Mouse (Mus musculus) cerebellum, adult 2 months (tissue): ENCODE results near the gene Olfr750. TPM values are rescaled to one million over a fixed set of nuclear protein-coding genes. Genes with fewer than 3 reads are reported as not detected.

ENCODE experiments used
- DNase-seq, 2 experiments: peaks; one replicate each; pipeline ENCODE4 v3.0.0; 2021
- H3K27ac ChIP-seq: fragments of 200-500 bp; 2 replicates; pipeline ENCODE4 v1.5.1; 2012; ENCODE audit warnings: low read length, control low read depth, inconsistent platforms; ENCODE audit not compliant: insufficient read depth
- H3K27me3 ChIP-seq: fragments of 200-500 bp; 2 replicates; pipeline ENCODE4 v1.6.1; 2012; ENCODE audit warnings: inconsistent platforms, mild to moderate bottlenecking, low read length, moderate library complexity; ENCODE audit not compliant: control insufficient read depth, insufficient read depth
- H3K4me1 ChIP-seq: fragments of 200-500 bp; 2 replicates; pipeline ENCODE4 v1.6.1; 2011; ENCODE audit warnings: low read length; ENCODE audit not compliant: control insufficient read depth, insufficient read depth
- H3K4me3 ChIP-seq: fragments of 200-500 bp; replicated peaks from 2 replicates; pipeline ENCODE3; 2011; ENCODE audit warnings: mild to moderate bottlenecking, low read depth, low read length, control low read depth; ENCODE audit not compliant: insufficient read depth
- CTCF ChIP-seq: fragments of 200-500 bp; IDR thresholded peaks from 2 replicates; pipeline ENCODE4 v1.5.1; 2011; ENCODE audit warnings: low read depth, mild to moderate bottlenecking, control low read depth, low read length, moderate library complexity, borderline replicate concordance; ENCODE audit not compliant: insufficient read depth
- POLR2A ChIP-seq: fragments of 200-500 bp; IDR thresholded peaks from 2 replicates; pipeline ENCODE4 v1.6.1; 2011; ENCODE audit warnings: low read length, control low read depth, borderline replicate concordance; ENCODE audit not compliant: insufficient read depth
- WGBS: fragments of 180-500 bp; shearing (Covaris S2); methylation state at CpG from one replicate; pipeline ENCODE4 v1.1.7; 2018; 5-methylcytosine and 5-hydroxymethylcytosine counted together
- polyA plus RNA-seq: library from polyadenylated mRNA; depleted of rRNA; stranded (reverse); fragments of >200 nt; gene quantifications from 2 replicates; pipeline ENCODE4 v1.2.3, GENCODE M21; 2012; rRNA removed

The Olfr750 gene
- not detected in 2 replicates for polyA plus RNA-seq

- TF ChIP-seq CTCF (no peak), POLR2A (no peak)
- Histone ChIP-seq H3K4me1 (no peaks in the 10 kb centered on the region), H3K27ac (no peak within 1 kb of the TSS), H3K4me3 (no peak within 1 kb of the TSS), H3K27me3 (no peaks in the 10 kb centered on the region)
- WGBS = 84% methylated on average over 3 of the region's 3 CpGs
- DNase-seq = no peak
These were observed at the start of gene Olfr750 for GRCm38 (mm10) chr14:51074335-51074734. Gene Olfr750 (minus strand): TSS chr14:51074435.

DNA sequence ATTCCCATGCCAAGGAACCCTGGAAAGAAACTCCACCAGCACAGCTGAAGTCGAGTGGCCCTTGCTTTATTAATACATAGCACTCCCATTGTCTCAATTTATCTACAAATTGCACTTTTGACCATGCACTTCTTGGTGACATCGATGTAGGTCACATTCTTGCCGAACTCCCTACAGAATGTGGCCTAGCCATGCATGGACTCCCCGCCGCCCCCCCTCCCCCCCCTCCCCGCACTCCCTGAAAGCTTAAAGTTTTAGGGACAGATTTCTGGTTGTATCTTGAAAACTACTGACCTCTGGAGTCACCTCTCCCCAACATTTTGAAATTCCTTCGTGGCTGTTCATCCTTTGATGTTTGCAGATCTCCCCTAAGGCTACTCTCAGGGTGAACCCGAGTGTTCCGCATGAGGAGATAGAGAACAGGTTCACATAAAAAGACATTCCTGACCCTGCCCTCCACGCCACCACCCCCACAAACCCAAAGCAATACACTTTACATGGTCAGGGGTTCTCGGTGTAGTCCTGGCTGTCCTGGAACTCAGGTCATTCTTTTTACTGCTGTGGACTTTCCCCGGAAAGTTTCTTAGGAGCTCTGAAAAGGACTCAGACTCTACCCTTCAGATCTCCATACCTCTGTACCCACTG lies 39.8 kb upstream of the Olfr750 start, which contains the start of gene Eddm3b:
Gene Eddm3b, plus strand, starts transcription at position 511 of the 645 bp plus-strand sequence.
- H3K27ac ChIP-seq = no peak within 1 kb of the TSS
- no peaks in the 10 kb centered on the region for H3K4me1 ChIP-seq
- 32% methylated on average over 12 of the region's 12 CpGs for WGBS
- no peak within 1 kb of the TSS for H3K4me3 ChIP-seq
- no peak for DNase-seq
- H3K27me3 ChIP-seq = no peaks in the 10 kb centered on the region
- no peak for TF ChIP-seq CTCF
- no peak for TF ChIP-seq POLR2A

DNA sequence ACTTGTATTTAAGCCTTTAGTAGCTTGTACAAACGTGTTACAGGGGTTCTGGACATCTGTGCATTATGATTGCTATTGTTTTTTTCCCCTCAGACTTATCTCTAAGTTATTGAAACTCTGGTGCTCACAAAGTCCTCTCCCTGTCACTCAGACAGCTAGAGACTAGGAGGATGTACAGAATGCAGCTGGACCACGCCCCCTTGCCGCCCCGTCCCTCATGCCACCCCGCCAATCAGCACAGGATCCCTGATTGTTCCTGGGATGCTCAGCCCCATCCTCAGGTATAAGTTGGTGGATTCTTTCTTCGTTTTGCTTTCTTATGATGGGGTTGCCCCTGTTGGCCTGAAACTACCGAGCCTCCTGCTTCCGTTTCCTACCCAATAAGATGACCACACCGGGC lies 39.2 kb upstream of the Olfr750 start:
- no peak overlapping the region for H3K27ac ChIP-seq
- H3K4me1 ChIP-seq = no peaks in the 10 kb centered on the region
- no peak for TF ChIP-seq POLR2A
- no peak for TF ChIP-seq CTCF
- 37% methylated on average over 9 of the region's 9 CpGs for WGBS
- DNase-seq = no peak
- H3K4me3 ChIP-seq = no peak overlapping the region
- no peaks in the 10 kb centered on the region for H3K27me3 ChIP-seq

- DNase-seq = no peak
- Histone ChIP-seq H3K27ac (no peak overlapping the region), H3K4me1 (no peaks in the 10 kb centered on the region), H3K27me3 (no peaks in the 10 kb centered on the region), H3K4me3 (no peak overlapping the region)
- 25% methylated on average over 3 of the region's 3 CpGs for WGBS
- TF ChIP-seq CTCF (no peak), POLR2A (no peak)
These were observed 37.7 kb upstream of the Olfr750 start for GRCm38 (mm10) chr14:51111966-51112365.

DNA sequence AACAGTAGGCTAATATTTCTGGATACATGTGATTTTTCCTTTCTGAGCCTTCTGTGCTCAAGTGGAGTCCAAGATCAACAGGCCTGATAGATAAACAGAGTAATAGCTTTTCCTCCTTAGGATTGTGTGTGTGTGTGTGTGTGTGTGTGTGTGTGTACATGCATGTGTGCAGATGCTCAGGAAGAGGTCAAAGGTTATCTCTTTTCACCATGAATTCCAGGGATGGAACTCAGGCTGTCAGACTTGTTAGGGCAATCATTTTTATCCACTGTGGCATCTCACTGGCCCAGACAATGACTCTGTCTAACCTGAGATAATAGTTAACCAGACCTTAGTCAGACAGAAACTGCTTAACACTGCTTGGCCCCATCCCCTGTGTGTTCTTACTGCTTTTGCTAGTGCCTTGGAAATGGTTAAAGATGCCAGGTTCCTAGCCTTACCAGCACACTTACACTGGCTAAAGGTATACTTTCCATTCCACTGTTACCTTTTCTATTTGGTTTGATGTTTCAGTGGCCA lies 32.3 kb upstream of the Olfr750 start:
- no peak for DNase-seq
- Histone ChIP-seq H3K4me3 (no peak overlapping the region), H3K4me1 (no peaks in the 10 kb centered on the region), H3K27ac (no peak overlapping the region), H3K27me3 (no peaks in the 10 kb centered on the region)
- TF ChIP-seq POLR2A (no peak), CTCF (no peak)

GRCm38 (mm10) chr14:51104366-51104765 lies 30.1 kb upstream of the Olfr750 start:
- H3K27me3 ChIP-seq = no peaks in the 10 kb centered on the region
- no peaks in the 10 kb centered on the region for H3K4me1 ChIP-seq
- 93% methylated on average over 2 of the region's 2 CpGs for WGBS
- TF ChIP-seq POLR2A (no peak), CTCF (no peak)
- no peak overlapping the region for H3K27ac ChIP-seq
- no peak overlapping the region for H3K4me3 ChIP-seq
- no peak for DNase-seq

DNA sequence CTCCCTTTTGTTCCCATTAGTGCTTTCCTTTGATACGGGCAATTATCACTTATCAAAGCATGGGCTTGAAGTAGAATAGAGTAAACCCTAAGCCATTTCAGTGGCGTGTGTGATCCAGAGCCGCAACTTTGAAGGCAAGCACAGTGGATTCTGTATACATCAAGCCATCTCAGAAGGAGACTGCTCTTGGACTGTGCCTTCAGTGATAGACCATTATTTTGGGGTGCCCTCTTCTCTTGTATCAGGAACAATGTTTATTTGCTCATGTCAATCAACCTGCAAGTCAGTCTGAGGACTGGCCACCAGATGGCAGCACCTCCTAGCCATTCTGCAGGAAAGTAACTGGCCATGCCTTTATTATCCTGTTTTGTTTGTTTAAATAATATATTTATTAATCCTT lies 29.0 kb upstream of the Olfr750 start:
- TF ChIP-seq CTCF (peak; percentile 79), POLR2A (no peak)
- Histone ChIP-seq H3K4me3 (no peak overlapping the region), H3K27ac (no peak overlapping the region), H3K27me3 (no peaks in the 10 kb centered on the region), H3K4me1 (no peaks in the 10 kb centered on the region)
- DNase-seq = peak; percentile 41 to 68
- WGBS = 65% methylated on average over 3 of the region's 3 CpGs

DNA sequence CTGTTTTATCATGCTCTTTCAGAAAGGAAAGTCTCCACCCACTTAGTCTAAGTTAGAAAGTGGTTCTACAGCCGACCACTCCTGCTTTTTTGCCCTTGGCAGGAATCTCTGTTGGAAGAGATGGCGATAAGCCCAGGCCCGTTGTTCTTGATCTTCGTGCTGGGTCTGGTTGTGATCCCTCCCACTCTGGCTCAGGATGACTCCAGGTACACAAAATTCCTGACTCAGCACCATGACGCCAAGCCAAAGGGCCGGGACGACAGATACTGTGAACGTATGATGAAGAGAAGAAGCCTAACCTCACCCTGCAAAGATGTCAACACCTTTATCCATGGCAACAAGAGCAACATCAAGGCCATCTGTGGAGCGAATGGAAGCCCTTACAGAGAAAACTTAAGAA lies 27.0 kb upstream of the Olfr750 start:
- Histone ChIP-seq H3K4me3 (no peak overlapping the region), H3K27ac (no peak overlapping the region), H3K27me3 (no peaks in the 10 kb centered on the region), H3K4me1 (no peaks in the 10 kb centered on the region)
- DNase-seq = no peak
- TF ChIP-seq CTCF = no peak
- no peak for TF ChIP-seq POLR2A
- WGBS = 49% methylated on average over 9 of the region's 9 CpGs
